Mouse (Mus musculus) R1 (cell line): ENCODE measurements around the gene Lgals4.

Experiments used
- DNase-seq: peaks from one replicate; pipeline ENCODE4 v3.0.0-alpha.2; 2018; ENCODE audit warnings: low read depth, low spot score

Gene Lgals4

GRCm38 (mm10) chr7:28808221-28808941 is 25.3 kb upstream of the Lgals4 start, which contains the start of gene Hnrnpl:
Hnrnpl (plus strand) TSS chr7:28808541.
- peak; percentile 79 for DNase-seq

- peak; percentile 92 for DNase-seq
Measured at GRCm38 (mm10) chr7:28808957-28809393, 24.7 kb upstream of the Lgals4 start.

- DNase-seq, result peak; percentile 84
Measured at GRCm38 (mm10) chr7:28809401-28810089, 24.1 kb upstream of the Lgals4 start.

- DNase-seq, result peak; percentile 100
Measured at GRCm38 (mm10) chr7:28810107-28811066, 23.3 kb upstream of the Lgals4 start.

GRCm38 (mm10) chr7:28811228-28811627 is 22.4 kb upstream of the Lgals4 start:
- DNase-seq, result peak; percentile 93

GRCm38 (mm10) chr7:28811640-28812275 is 21.9 kb upstream of the Lgals4 start:
- no peak for DNase-seq

GRCm38 (mm10) chr7:28812436-28812835 is 21.2 kb upstream of the Lgals4 start:
- no peak for DNase-seq

GRCm38 (mm10) chr7:28812949-28813348 is 20.7 kb upstream of the Lgals4 start:
- DNase-seq, result no peak

GRCm38 (mm10) chr7:28814306-28815034 is 19.2 kb upstream of the Lgals4 start:
- DNase-seq, result no peak

GRCm38 (mm10) chr7:28815230-28815629 is 18.4 kb upstream of the Lgals4 start:
- DNase-seq, result no peak

GRCm38 (mm10) chr7:28816201-28816600 is 17.5 kb upstream of the Lgals4 start:
- DNase-seq, result peak; percentile 57

- DNase-seq, result no peak
Measured at GRCm38 (mm10) chr7:28816920-28817319, 16.7 kb upstream of the Lgals4 start.

GRCm38 (mm10) chr7:28817524-28817923 is 16.1 kb upstream of the Lgals4 start:
- DNase-seq, result peak; percentile 15

GRCm38 (mm10) chr7:28817957-28818356 is 15.7 kb upstream of the Lgals4 start:
- peak; percentile 27 for DNase-seq

- DNase-seq, result no peak
Measured at GRCm38 (mm10) chr7:28818436-28818835, 15.2 kb upstream of the Lgals4 start.

GRCm38 (mm10) chr7:28818861-28819452 is 14.7 kb upstream of the Lgals4 start:
- no peak for DNase-seq

GRCm38 (mm10) chr7:28819571-28819970 is 14.1 kb upstream of the Lgals4 start:
- no peak for DNase-seq

GRCm38 (mm10) chr7:28820358-28821260 is 13.0 kb upstream of the Lgals4 start:
- DNase-seq, result peak; percentile 26

- DNase-seq, result peak; percentile 30
Measured at GRCm38 (mm10) chr7:28821261-28821831, 12.3 kb upstream of the Lgals4 start.
